Mouse (Mus musculus): ENCODE data around the gene Mrps7. TPM values are rescaled to one million over a fixed set of nuclear protein-coding genes. Genes with fewer than 3 reads are reported as not detected.

Mrps7 gene
- polyA plus RNA-seq, 1 experiment, result 26.7 TPM

GRCm38 (mm10) chr11:115627705-115628464 lies 24.2 kb downstream of the Mrps7 start, which contains the start of gene Slc25a19:
Gene Slc25a19, minus strand, starts transcription at chr11:115628295.
- WGBS, result under 1% methylated on average over 47 of the region's 47 CpGs
- Histone ChIP-seq H3K4me3 (replicated peaks; ENCODE audit: control insufficient read depth, low read depth, low read length) (peak within 1 kb of the TSS; percentile 75), H3K4me1 (ENCODE audit: control insufficient read depth, insufficient read depth, low read length) (peaks cover 1% of the 10 kb centered on the region; the same call in 1 of the 2 replicates), H3K27ac (ENCODE audit: control insufficient read depth, insufficient read depth, low read depth, low read length, poor library complexity) (peak within 1 kb of the TSS; percentile 15; the same call in 1 of the 2 replicates)
- TF ChIP-seq CTCF (IDR thresholded peaks at IDR 0.05; ENCODE audit: control insufficient read depth, insufficient read depth, low read length) (no peak), POLR2A (IDR thresholded peaks at IDR 0.05; ENCODE audit: borderline replicate concordance, control insufficient read depth, low read depth, low read length) (peak; percentile 57; the same call in 1 of the 2 replicates)

- Histone ChIP-seq H3K4me3 (replicated peaks; ENCODE audit: control insufficient read depth, low read depth, low read length) (peak overlapping the region; percentile 30), H3K27ac (ENCODE audit: control insufficient read depth, insufficient read depth, low read depth, low read length, poor library complexity) (no peak overlapping the region), H3K4me1 (ENCODE audit: control insufficient read depth, insufficient read depth, low read length) (peaks cover 1% of the 10 kb centered on the region; the same call in 1 of the 2 replicates)
- WGBS, result 36% methylated on average over 13 of the region's 13 CpGs
- TF ChIP-seq CTCF (IDR thresholded peaks at IDR 0.05; ENCODE audit: control insufficient read depth, insufficient read depth, low read length) (no peak), POLR2A (IDR thresholded peaks at IDR 0.05; ENCODE audit: borderline replicate concordance, control insufficient read depth, low read depth, low read length) (no peak)
These were observed 24.9 kb downstream of the Mrps7 start for GRCm38 (mm10) chr11:115628465-115629101.

GRCm38 (mm10) chr11:115629734-115630531 lies 26.2 kb downstream of the Mrps7 start:
- Histone ChIP-seq H3K27ac (ENCODE audit: control insufficient read depth, insufficient read depth, low read depth, low read length, poor library complexity) (no peak overlapping the region; the same call in 1 of the 2 replicates), H3K4me1 (ENCODE audit: control insufficient read depth, insufficient read depth, low read length) (peaks cover 1% of the 10 kb centered on the region), H3K4me3 (replicated peaks; ENCODE audit: control insufficient read depth, low read depth, low read length) (no peak overlapping the region)
- TF ChIP-seq CTCF (IDR thresholded peaks at IDR 0.05; ENCODE audit: control insufficient read depth, insufficient read depth, low read length), result no peak
- no peak for TF ChIP-seq POLR2A (IDR thresholded peaks at IDR 0.05; ENCODE audit: borderline replicate concordance, control insufficient read depth, low read depth, low read length)
- WGBS, result 76% methylated on average over 13 of the region's 13 CpGs

GRCm38 (mm10) chr11:115630532-115631504 lies 27.1 kb downstream of the Mrps7 start:
- Histone ChIP-seq H3K4me3 (replicated peaks; ENCODE audit: control insufficient read depth, low read depth, low read length) (peak overlapping the region; percentile 40), H3K4me1 (ENCODE audit: control insufficient read depth, insufficient read depth, low read length) (peaks cover 1% of the 10 kb centered on the region), H3K27ac (ENCODE audit: control insufficient read depth, insufficient read depth, low read depth, low read length, poor library complexity) (peak overlapping the region; percentile 78)
- WGBS, result 34% methylated on average over 16 of the region's 16 CpGs
- TF ChIP-seq CTCF (IDR thresholded peaks at IDR 0.05; ENCODE audit: control insufficient read depth, insufficient read depth, low read length), result no peak
- 0 out of 2 replicates have a peak, but pooled peaks have one; percentile 15 for TF ChIP-seq POLR2A (IDR thresholded peaks at IDR 0.05; ENCODE audit: borderline replicate concordance, control insufficient read depth, low read depth, low read length)

GRCm38 (mm10) chr11:115631505-115631890 lies 27.8 kb downstream of the Mrps7 start:
- Histone ChIP-seq H3K4me1 (ENCODE audit: control insufficient read depth, insufficient read depth, low read length) (peaks cover 1% of the 10 kb centered on the region), H3K27ac (ENCODE audit: control insufficient read depth, insufficient read depth, low read depth, low read length, poor library complexity) (peak overlapping the region; percentile 78), H3K4me3 (replicated peaks; ENCODE audit: control insufficient read depth, low read depth, low read length) (no peak overlapping the region)
- TF ChIP-seq POLR2A (IDR thresholded peaks at IDR 0.05; ENCODE audit: borderline replicate concordance, control insufficient read depth, low read depth, low read length), result no peak
- peak; percentile 48 for TF ChIP-seq CTCF (IDR thresholded peaks at IDR 0.05; ENCODE audit: control insufficient read depth, insufficient read depth, low read length)
- 28% methylated on average over 3 of the region's 3 CpGs for WGBS

GRCm38 (mm10) chr11:115632247-115632646 lies 28.5 kb downstream of the Mrps7 start:
- TF ChIP-seq CTCF (IDR thresholded peaks at IDR 0.05; ENCODE audit: control insufficient read depth, insufficient read depth, low read length) (no peak), POLR2A (IDR thresholded peaks at IDR 0.05; ENCODE audit: borderline replicate concordance, control insufficient read depth, low read depth, low read length) (no peak)
- no peak overlapping the region for H3K4me3 ChIP-seq (replicated peaks; ENCODE audit: control insufficient read depth, low read depth, low read length)
- 77% methylated on average over 7 of the region's 7 CpGs for whole genome bisulfite sequencing
- peaks cover 1% of the 10 kb centered on the region for H3K4me1 ChIP-seq (ENCODE audit: control insufficient read depth, insufficient read depth, low read length)
- peak overlapping the region; percentile 37 for H3K27ac ChIP-seq (ENCODE audit: control insufficient read depth, insufficient read depth, low read depth, low read length, poor library complexity)

GRCm38 (mm10) chr11:115632862-115633261 lies 29.1 kb downstream of the Mrps7 start:
- TF ChIP-seq POLR2A (IDR thresholded peaks at IDR 0.05; ENCODE audit: borderline replicate concordance, control insufficient read depth, low read depth, low read length) (no peak), CTCF (IDR thresholded peaks at IDR 0.05; ENCODE audit: control insufficient read depth, insufficient read depth, low read length) (no peak)
- WGBS, result 19% methylated on average over 10 of the region's 10 CpGs
- H3K27ac ChIP-seq (ENCODE audit: control insufficient read depth, insufficient read depth, low read depth, low read length, poor library complexity), result peak overlapping the region; percentile 30; the same call in 1 of the 2 replicates
- H3K4me1 ChIP-seq (ENCODE audit: control insufficient read depth, insufficient read depth, low read length), result peaks cover 1% of the 10 kb centered on the region
- no peak overlapping the region for H3K4me3 ChIP-seq (replicated peaks; ENCODE audit: control insufficient read depth, low read depth, low read length)

All from bone marrow, adult 2 months (tissue).